Mouse (Mus musculus): ENCODE data around the gene Ces2c. TPM values are rescaled to one million over a fixed set of nuclear protein-coding genes. Genes with fewer than 3 reads are reported as not detected.

The Ces2c gene
- total and polyA plus RNA-seq, 3 experiments = 6.2 to 67.4 (median 15.6) TPM

GRCm38 (mm10) chr8:104831440-104831839 is 15.4 kb upstream of the Ces2c start, which contains the start of gene Ces2b:
TSS of gene Ces2b (plus strand) at chr8:104831572.
- no peaks in the 10 kb centered on the region for H3K79me2 ChIP-seq (replicated peaks; ENCODE audit: control insufficient read depth, extremely low read depth, insufficient read depth, poor library complexity, severe bottlenecking)
- no peak within 1 kb of the TSS for H3K27ac ChIP-seq (ENCODE audit: insufficient read depth, low read depth)
- H3K4me1 ChIP-seq (ENCODE audit: control insufficient read depth in 1 of 2, insufficient read depth in 2 of 2) = no peaks in the 10 kb centered on the region
- H3K9ac ChIP-seq (ENCODE audit: insufficient read depth, low read depth) = no peak within 1 kb of the TSS
- H3K27me3 ChIP-seq (replicated peaks) = no peaks in the 10 kb centered on the region
- no peaks in the 10 kb centered on the region for H3K36me3 ChIP-seq (replicated peaks in 1 of 2; ENCODE audit: control insufficient read depth in 1 of 2, insufficient read depth in 1 of 2, low read length in 1 of 2)
- TF ChIP-seq PAX5 (IDR thresholded peaks at IDR 0.05; ENCODE audit: low read length) (no peak), MAX (IDR thresholded peaks at IDR 0.05; ENCODE audit: low read length) (no peak), E2F4 (IDR thresholded peaks at IDR 0.05; ENCODE audit: insufficient replicate concordance, low read depth, low read length) (no peak), CHD1 (IDR thresholded peaks at IDR 0.05; ENCODE audit: low read depth, low read length) (no peak), POLR2A (IDR thresholded peaks at IDR 0.05; ENCODE audit: low read depth, low read length) (no peak), NRF1 (IDR thresholded peaks at IDR 0.05; ENCODE audit: low read depth, low read length) (no peak), JUN (IDR thresholded peaks at IDR 0.05; ENCODE audit: insufficient read depth, low read depth, low read length) (no peak), JUND (conservative IDR thresholded peaks at IDR 0.05; ENCODE audit: low read depth, low read length) (no peak), ETS1 (conservative IDR thresholded peaks at IDR 0.05; ENCODE audit: low read depth, low read length) (no peak), TBP (conservative IDR thresholded peaks at IDR 0.05; ENCODE audit: low read depth, low read length) (no peak), IRF4 (IDR thresholded peaks at IDR 0.05; ENCODE audit: low read depth, low read length) (no peak), POLR2AphosphoS2 (IDR thresholded peaks at IDR 0.05; ENCODE audit: low read depth, low read length) (no peak), MAFK (IDR thresholded peaks at IDR 0.05; ENCODE audit: insufficient replicate concordance, low read length) (no peak), ZNF384 (IDR thresholded peaks at IDR 0.05; ENCODE audit: low read depth, low read length) (no peak), ZKSCAN1 (IDR thresholded peaks at IDR 0.05; ENCODE audit: borderline replicate concordance, low read depth, low read length) (no peak), RCOR1 (conservative IDR thresholded peaks at IDR 0.05; ENCODE audit: low read depth, low read length) (no peak), MEF2A (IDR thresholded peaks at IDR 0.05; ENCODE audit: borderline replicate concordance, low read depth, low read length) (no peak), RAD21 (IDR thresholded peaks at IDR 0.05; ENCODE audit: low read depth, low read length) (no peak), USF2 (conservative IDR thresholded peaks at IDR 0.05; ENCODE audit: low read depth, low read length) (no peak)
- no peak within 1 kb of the TSS for H3K4me3 ChIP-seq (replicated peaks in 1 of 3; ENCODE audit: low read depth in 2 of 3, low read length in 2 of 3, poor library complexity in 1 of 3)
- no peak within 1 kb of the TSS for H3K4me2 ChIP-seq (ENCODE audit: insufficient read depth, low read depth, poor library complexity, severe bottlenecking)
- no peak for DNase-seq (ENCODE audit: extremely low read depth)
- H3K9me3 ChIP-seq (replicated peaks; ENCODE audit: low read length) = no peaks in the 10 kb centered on the region
- in situ Hi-C loops (cut with MboI; ENCODE audit: low pct_ligation_motif_present, low pct_unique_long_range_greater_than_20kb, low sequenced_read_pairs) = loop anchor here (10.0 kb wide), 1 partner anchor 93 kb away; the partner anchor contains the start of gene Ces2e
- dilution Hi-C loops (cut with MboI; ENCODE audit: extremely low pct_ligation_motif_present, extremely low pct_unique_long_range_greater_than_20kb, low sequenced_read_pairs) = no loop called here

- no peak overlapping the region for H3K4me3 ChIP-seq (replicated peaks in 1 of 3; ENCODE audit: low read depth in 2 of 3, low read length in 2 of 3, poor library complexity in 1 of 3)
- dilution Hi-C loops (cut with MboI; ENCODE audit: extremely low pct_ligation_motif_present, extremely low pct_unique_long_range_greater_than_20kb, low sequenced_read_pairs) (no loop called here), in situ Hi-C loops (cut with MboI; ENCODE audit: low pct_ligation_motif_present, low pct_unique_long_range_greater_than_20kb, low sequenced_read_pairs) (no loop called here)
- no peak for DNase-seq (ENCODE audit: extremely low read depth)
- H3K27me3 ChIP-seq (replicated peaks) = no peaks in the 10 kb centered on the region
- no peak overlapping the region for H3K9ac ChIP-seq (ENCODE audit: insufficient read depth, low read depth)
- H3K9me3 ChIP-seq (replicated peaks; ENCODE audit: low read length) = no peaks in the 10 kb centered on the region
- H3K4me1 ChIP-seq (ENCODE audit: control insufficient read depth in 1 of 2, insufficient read depth in 2 of 2) = peaks cover 0 to 3% of the 10 kb centered on the region in 2 experiments; a peak in 2 of 4 replicates
- TF ChIP-seq USF1 (IDR thresholded peaks at IDR 0.05; ENCODE audit: low read depth, low read length) (no peak), MAX (IDR thresholded peaks at IDR 0.05; ENCODE audit: low read length) (no peak), JUND (conservative IDR thresholded peaks at IDR 0.05; ENCODE audit: low read depth, low read length) (no peak), BHLHE40 (IDR thresholded peaks at IDR 0.05; ENCODE audit: low read depth, low read length) (no peak), ZNF384 (IDR thresholded peaks at IDR 0.05; ENCODE audit: low read depth, low read length) (no peak), MAZ (IDR thresholded peaks at IDR 0.05; ENCODE audit: low read depth, low read length) (no peak), RAD21 (IDR thresholded peaks at IDR 0.05; ENCODE audit: low read depth, low read length) (no peak)
- no peaks in the 10 kb centered on the region for H3K36me3 ChIP-seq (replicated peaks in 1 of 2; ENCODE audit: control insufficient read depth in 1 of 2, insufficient read depth in 1 of 2, low read length in 1 of 2)
- H3K4me2 ChIP-seq (ENCODE audit: insufficient read depth, low read depth, poor library complexity, severe bottlenecking) = no peak overlapping the region
- no peaks in the 10 kb centered on the region for H3K79me2 ChIP-seq (replicated peaks; ENCODE audit: control insufficient read depth, extremely low read depth, insufficient read depth, poor library complexity, severe bottlenecking)
- H3K27ac ChIP-seq (ENCODE audit: insufficient read depth, low read depth) = no peak overlapping the region
Observed at GRCm38 (mm10) chr8:104841360-104842078, 5.3 kb upstream of the Ces2c start.
